Mouse (Mus musculus): ENCODE results near the gene Pde4dip. TPM values are rescaled to one million over a fixed set of nuclear protein-coding genes. Genes with fewer than 3 reads are reported as not detected.

The Pde4dip gene
- polyA plus RNA-seq, 1 experiment from 2014 or later = 7.1 TPM

- ATAC-seq = peak; percentile 95
- 58% methylated on average over 10 of the region's 10 CpGs for WGBS
- Histone ChIP-seq H3K4me2 (replicated peaks; ENCODE audit: low read depth, low read length) (peak overlapping the region; percentile 25; the same call in 1 of the 2 replicates), H3K27ac (ENCODE audit: low read length) (no peak overlapping the region), H3K27me3 (replicated peaks; ENCODE audit: insufficient read depth, low read length) (no peaks in the 10 kb centered on the region), H3K36me3 (ENCODE audit: insufficient read depth, low read length) (peaks cover 29% of the 10 kb centered on the region), H3K4me3 (ENCODE audit: low read depth, low read length) (no peak overlapping the region), H3K9me3 (ENCODE audit: low read length) (no peaks in the 10 kb centered on the region), H3K9ac (replicated peaks; ENCODE audit: low read depth) (no peak overlapping the region), H3K4me1 (ENCODE audit: insufficient read depth, low read depth, low read length) (no peaks in the 10 kb centered on the region)
- no peak for TF ChIP-seq CTCF (IDR thresholded peaks at IDR 0.05)
- 0 out of 2 replicates have a peak, but pooled peaks have one; percentile 27 for TF ChIP-seq EP300 (IDR thresholded peaks at IDR 0.05)
- DNase-seq (ENCODE audit: low spot score) = peak; percentile 73
These were observed 139.7 kb downstream of the Pde4dip start for GRCm38 (mm10) chr3:97748789-97749188.

DNA sequence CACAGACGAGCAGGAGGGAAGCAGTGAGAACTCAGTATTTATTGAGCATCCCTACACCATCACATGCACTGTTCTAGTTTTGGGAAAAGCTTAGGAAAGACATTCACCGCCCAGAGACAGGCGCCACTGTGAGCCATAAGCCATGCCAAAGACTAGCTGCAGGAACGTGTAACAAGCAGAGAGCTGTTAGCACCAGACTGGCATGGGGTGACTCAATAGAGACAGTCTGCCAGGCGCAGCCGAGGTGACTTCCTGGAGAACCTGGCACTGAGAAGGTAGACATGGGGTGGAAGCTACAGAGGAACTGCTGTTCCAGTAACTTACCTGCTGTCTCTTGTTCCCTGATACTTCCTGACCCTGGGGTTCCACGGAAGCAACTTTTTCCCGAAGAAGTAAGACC, 145.7 kb downstream of the Pde4dip start:
- 92% methylated on average over 8 of the region's 8 CpGs for WGBS
- Histone ChIP-seq H3K4me3 (ENCODE audit: low read depth, low read length) (no peak overlapping the region), H3K9ac (replicated peaks; ENCODE audit: low read depth) (no peak overlapping the region), H3K27ac (ENCODE audit: low read length) (no peak overlapping the region), H3K27me3 (replicated peaks; ENCODE audit: insufficient read depth, low read length) (no peaks in the 10 kb centered on the region), H3K36me3 (ENCODE audit: insufficient read depth, low read length) (peaks cover 33% of the 10 kb centered on the region), H3K9me3 (ENCODE audit: low read length) (no peaks in the 10 kb centered on the region), H3K4me2 (replicated peaks; ENCODE audit: low read depth, low read length) (no peak overlapping the region), H3K4me1 (ENCODE audit: insufficient read depth, low read depth, low read length) (no peaks in the 10 kb centered on the region)
- DNase-seq (ENCODE audit: low spot score) (no peak), ATAC-seq (no peak)
- TF ChIP-seq CTCF (IDR thresholded peaks at IDR 0.05) (no peak), EP300 (IDR thresholded peaks at IDR 0.05) (no peak)

DNA sequence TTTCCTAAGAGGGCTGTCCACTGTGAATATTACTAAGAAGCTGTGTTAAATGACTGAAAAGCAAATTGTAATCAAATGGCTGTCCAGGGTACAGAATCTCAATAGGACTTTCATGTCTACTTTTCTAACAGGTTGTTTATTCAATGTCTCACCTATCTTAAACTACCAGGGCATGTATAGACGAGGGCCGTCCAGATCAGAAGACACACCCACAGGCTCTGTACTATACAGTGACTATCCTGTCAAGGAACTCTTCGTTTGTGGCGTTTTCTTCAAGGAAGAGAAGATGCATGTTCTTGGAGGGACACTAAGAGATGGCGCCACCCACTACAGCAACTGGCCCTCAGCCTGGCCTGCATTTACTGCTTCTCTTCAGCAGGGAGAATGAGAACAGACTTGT, 152.9 kb downstream of the Pde4dip start:
- TF ChIP-seq EP300 (IDR thresholded peaks at IDR 0.05) = no peak
- 0 out of 2 replicates have a peak, but pooled peaks cover 5% of the 10 kb centered on the region for H3K36me3 ChIP-seq (ENCODE audit: insufficient read depth, low read length)
- DNase-seq (ENCODE audit: low spot score) = no peak
- 68% methylated on average over 5 of the region's 5 CpGs for WGBS
- H3K9ac ChIP-seq (replicated peaks; ENCODE audit: low read depth) = no peak overlapping the region
- no peak overlapping the region for H3K4me2 ChIP-seq (replicated peaks; ENCODE audit: low read depth, low read length)
- H3K27ac ChIP-seq (ENCODE audit: low read length) = no peak overlapping the region
- no peaks in the 10 kb centered on the region for H3K27me3 ChIP-seq (replicated peaks; ENCODE audit: insufficient read depth, low read length)
- H3K4me3 ChIP-seq (ENCODE audit: low read depth, low read length) = no peak overlapping the region
- no peak for ATAC-seq
- H3K4me1 ChIP-seq (ENCODE audit: insufficient read depth, low read depth, low read length) = no peaks in the 10 kb centered on the region
- H3K9me3 ChIP-seq (ENCODE audit: low read length) = no peaks in the 10 kb centered on the region

DNA sequence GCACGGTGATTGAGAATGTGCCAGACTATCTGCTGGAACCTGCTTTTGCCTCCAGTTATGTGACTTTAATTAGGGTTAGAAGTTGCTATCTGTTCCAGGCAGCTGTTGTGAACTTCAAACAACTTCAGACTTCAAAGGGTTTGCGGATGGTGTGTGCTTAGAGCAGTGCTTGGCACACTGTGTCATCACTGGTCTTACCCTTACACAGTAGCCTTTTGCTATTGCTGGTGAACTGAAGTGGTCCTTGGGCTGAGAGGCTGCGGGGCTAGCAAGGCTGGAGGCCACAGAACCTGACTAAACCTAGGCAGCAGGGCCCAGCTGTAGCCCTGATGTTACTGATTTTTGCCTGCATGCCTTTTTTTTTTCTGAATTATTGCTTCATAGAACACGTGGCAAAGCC, 154.2 kb downstream of the Pde4dip start:
- no peak overlapping the region for H3K4me3 ChIP-seq (ENCODE audit: low read depth, low read length)
- WGBS = 37% methylated on average over 4 of the region's 4 CpGs
- no peaks in the 10 kb centered on the region for H3K36me3 ChIP-seq (ENCODE audit: insufficient read depth, low read length)
- no peaks in the 10 kb centered on the region for H3K4me1 ChIP-seq (ENCODE audit: insufficient read depth, low read depth, low read length)
- H3K27ac ChIP-seq (ENCODE audit: low read length) = no peak overlapping the region
- ATAC-seq (0 out of 2 replicates have a peak, but pooled peaks have one; percentile 28), DNase-seq (ENCODE audit: low spot score) (peak; percentile 21)
- no peak overlapping the region for H3K9ac ChIP-seq (replicated peaks; ENCODE audit: low read depth)
- H3K4me2 ChIP-seq (replicated peaks; ENCODE audit: low read depth, low read length) = no peak overlapping the region
- no peaks in the 10 kb centered on the region for H3K9me3 ChIP-seq (ENCODE audit: low read length)
- no peak for TF ChIP-seq EP300 (IDR thresholded peaks at IDR 0.05)
- TF ChIP-seq CTCF (IDR thresholded peaks at IDR 0.05) = no peak
- H3K27me3 ChIP-seq (replicated peaks; ENCODE audit: insufficient read depth, low read length) = no peaks in the 10 kb centered on the region

DNA sequence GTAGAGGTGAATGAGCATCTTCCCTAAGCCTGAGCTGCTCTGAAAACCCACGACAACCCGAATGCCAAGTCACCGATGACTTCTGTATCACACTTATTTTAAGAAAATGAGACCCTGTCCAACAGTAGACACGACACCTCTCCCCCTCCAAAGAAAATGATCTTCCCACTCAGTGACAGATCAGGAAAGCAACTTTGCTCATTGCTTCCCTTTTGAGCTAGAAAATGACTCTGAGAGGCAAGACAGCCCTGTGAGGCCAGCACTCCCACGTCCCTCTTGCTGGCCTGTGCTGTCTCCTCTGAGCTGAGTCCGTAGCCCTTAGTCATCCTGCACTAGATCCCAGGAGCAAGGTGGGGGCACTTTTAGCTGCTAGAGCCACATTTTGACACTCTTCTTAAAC, 155.9 kb downstream of the Pde4dip start:
- no peaks in the 10 kb centered on the region for H3K27me3 ChIP-seq (replicated peaks; ENCODE audit: insufficient read depth, low read length)
- no peak for TF ChIP-seq CTCF (IDR thresholded peaks at IDR 0.05)
- 80% methylated on average over 6 of the region's 6 CpGs for WGBS
- H3K9ac ChIP-seq (replicated peaks; ENCODE audit: low read depth) = no peak overlapping the region
- no peak overlapping the region for H3K4me2 ChIP-seq (replicated peaks; ENCODE audit: low read depth, low read length)
- no peak overlapping the region for H3K4me3 ChIP-seq (ENCODE audit: low read depth, low read length)
- H3K9me3 ChIP-seq (ENCODE audit: low read length) = no peaks in the 10 kb centered on the region
- ATAC-seq (no peak), DNase-seq (ENCODE audit: low spot score) (no peak)
- H3K36me3 ChIP-seq (ENCODE audit: insufficient read depth, low read length) = no peaks in the 10 kb centered on the region
- no peak overlapping the region for H3K27ac ChIP-seq (ENCODE audit: low read length)
- no peaks in the 10 kb centered on the region for H3K4me1 ChIP-seq (ENCODE audit: insufficient read depth, low read depth, low read length)

GRCm38 (mm10) chr3:97730624-97731023, 157.9 kb downstream of the Pde4dip start:
- no peaks in the 10 kb centered on the region for H3K27me3 ChIP-seq (replicated peaks; ENCODE audit: insufficient read depth, low read length)
- TF ChIP-seq EP300 (IDR thresholded peaks at IDR 0.05) (no peak), CTCF (IDR thresholded peaks at IDR 0.05) (no peak)
- no peak overlapping the region for H3K27ac ChIP-seq (ENCODE audit: low read length)
- H3K36me3 ChIP-seq (ENCODE audit: insufficient read depth, low read length) = no peaks in the 10 kb centered on the region
- no peak overlapping the region for H3K9ac ChIP-seq (replicated peaks; ENCODE audit: low read depth)
- H3K4me3 ChIP-seq (ENCODE audit: low read depth, low read length) = no peak overlapping the region
- no peak overlapping the region for H3K4me2 ChIP-seq (replicated peaks; ENCODE audit: low read depth, low read length)
- no peaks in the 10 kb centered on the region for H3K4me1 ChIP-seq (ENCODE audit: insufficient read depth, low read depth, low read length)
- H3K9me3 ChIP-seq (ENCODE audit: low read length) = no peaks in the 10 kb centered on the region
- no peak for ATAC-seq
- DNase-seq (ENCODE audit: low spot score) = no peak
- 86% methylated on average over 7 of the region's 7 CpGs for WGBS

- ATAC-seq = no peak
- no peak overlapping the region for H3K4me3 ChIP-seq (ENCODE audit: low read depth, low read length)
- TF ChIP-seq CTCF (IDR thresholded peaks at IDR 0.05) (no peak), EP300 (IDR thresholded peaks at IDR 0.05) (no peak)
These were observed 158.4 kb downstream of the Pde4dip start for GRCm38 (mm10) chr3:97730131-97730530.

More at GRCm38 (mm10) chr3:97730131-97730530, 158.4 kb downstream of the Pde4dip start:
- no peak overlapping the region for H3K4me2 ChIP-seq (replicated peaks; ENCODE audit: low read depth, low read length)
- no peaks in the 10 kb centered on the region for H3K27me3 ChIP-seq (replicated peaks; ENCODE audit: insufficient read depth, low read length)
- no peaks in the 10 kb centered on the region for H3K4me1 ChIP-seq (ENCODE audit: insufficient read depth, low read depth, low read length)
- H3K9ac ChIP-seq (replicated peaks; ENCODE audit: low read depth) = no peak overlapping the region
- H3K27ac ChIP-seq (ENCODE audit: low read length) = no peak overlapping the region
- DNase-seq (ENCODE audit: low spot score) = no peak
- WGBS = 74% methylated on average over 3 of the region's 3 CpGs
- H3K9me3 ChIP-seq (ENCODE audit: low read length) = no peaks in the 10 kb centered on the region
- H3K36me3 ChIP-seq (ENCODE audit: insufficient read depth, low read length) = no peaks in the 10 kb centered on the region
